Mouse (Mus musculus) urinary bladder, adult 18-20 months (tissue): Measurements from ENCODE around the gene Lsm12.
A peak's percentile ranks its signal among the peaks of the same experiment; 100 is the strongest.

ENCODE experiments used
- DNase-seq, 2 experiments: peaks; one replicate each; pipeline ENCODE4 v3.0.0; 2022; ENCODE audit warnings: low spot score in 2 of 2, mixed read lengths in 2 of 2

Lsm12 gene

GRCm38 (mm10) chr11:102216056-102216885, 31.2 kb upstream of the Lsm12 start:
- no peak for DNase-seq

- DNase-seq = no peak
Measured at GRCm38 (mm10) chr11:102215511-102215910, 30.4 kb upstream of the Lsm12 start.

- DNase-seq = no peak
Measured at GRCm38 (mm10) chr11:102214430-102215156, 29.5 kb upstream of the Lsm12 start.

- DNase-seq = no peak
Measured at GRCm38 (mm10) chr11:102211936-102212341, 26.8 kb upstream of the Lsm12 start.

GRCm38 (mm10) chr11:102211011-102211410, 25.9 kb upstream of the Lsm12 start:
- no peak for DNase-seq

- DNase-seq = no peak
Measured at GRCm38 (mm10) chr11:102210185-102210584, 25.1 kb upstream of the Lsm12 start.

GRCm38 (mm10) chr11:102209742-102210141, 24.6 kb upstream of the Lsm12 start:
- no peak for DNase-seq

GRCm38 (mm10) chr11:102208846-102209245, 23.8 kb upstream of the Lsm12 start:
- no peak for DNase-seq

GRCm38 (mm10) chr11:102207825-102208777, 23.0 kb upstream of the Lsm12 start:
- DNase-seq = no peak

- DNase-seq = no peak
Measured at GRCm38 (mm10) chr11:102206481-102206880, 21.4 kb upstream of the Lsm12 start.

- no peak for DNase-seq
Measured at GRCm38 (mm10) chr11:102201408-102201821, 16.3 kb upstream of the Lsm12 start.

GRCm38 (mm10) chr11:102199856-102200255, 14.8 kb upstream of the Lsm12 start:
- no peak for DNase-seq

GRCm38 (mm10) chr11:102198245-102198644, 13.1 kb upstream of the Lsm12 start:
- no peak for DNase-seq

- DNase-seq = no peak
Measured at GRCm38 (mm10) chr11:102196018-102196797, 11.1 kb upstream of the Lsm12 start.

GRCm38 (mm10) chr11:102193657-102194440, 8.8 kb upstream of the Lsm12 start:
- no peak for DNase-seq

GRCm38 (mm10) chr11:102190848-102191247, 5.8 kb upstream of the Lsm12 start:
- DNase-seq = no peak

- peak; percentile 88 to 92 for DNase-seq
Measured at GRCm38 (mm10) chr11:102189461-102190436, 4.7 kb upstream of the Lsm12 start, which contains the start of gene G6pc3. TSS of gene G6pc3 (plus strand) at chr11:102189620.

- no peak for DNase-seq
Measured at GRCm38 (mm10) chr11:102188980-102189379, 3.9 kb upstream of the Lsm12 start.

- DNase-seq = no peak
Measured at GRCm38 (mm10) chr11:102186235-102186634, 1.1 kb upstream of the Lsm12 start.
